Mouse (Mus musculus) myocyte (in vitro differentiated cells): ENCODE measurements around the gene Tmem131l.

Experiments used
- E2F4 ChIP-seq: IDR thresholded peaks from one replicate; pipeline ENCODE4 v1.6.1; 2011; ENCODE audit warnings: mild to moderate bottlenecking, control low read depth, moderate library complexity; ENCODE audit not compliant: insufficient read depth
- MAX ChIP-seq: IDR thresholded peaks from one replicate; pipeline ENCODE4 v1.6.1; 2011; ENCODE audit warnings: low read depth, mild to moderate bottlenecking, control low read depth
- MYOD1 ChIP-seq, 3 experiments: IDR thresholded peaks; one replicate each; pipeline ENCODE4 v1.6.1; 2011; ENCODE audit warnings: control low read depth in 2 of 3, low read depth in 2 of 3, mild to moderate bottlenecking in 2 of 3, moderate library complexity in 1 of 3; ENCODE audit not compliant: insufficient read length in 2 of 3, control insufficient read depth in 1 of 3
- MYOG ChIP-seq, 3 experiments: IDR thresholded peaks; one replicate each; pipeline ENCODE4 v1.6.1; 2011; ENCODE audit warnings: control low read depth in 2 of 3, low read depth in 2 of 3, mild to moderate bottlenecking in 2 of 3; ENCODE audit not compliant: insufficient read length in 2 of 3, control insufficient read depth in 1 of 3, insufficient read depth in 1 of 3
- POLR2A ChIP-seq: IDR thresholded peaks from one replicate; pipeline ENCODE4 v1.6.1; 2011; ENCODE audit warnings: low read depth, mild to moderate bottlenecking, control low read depth, moderate library complexity; ENCODE audit not compliant: insufficient read length

DNA sequence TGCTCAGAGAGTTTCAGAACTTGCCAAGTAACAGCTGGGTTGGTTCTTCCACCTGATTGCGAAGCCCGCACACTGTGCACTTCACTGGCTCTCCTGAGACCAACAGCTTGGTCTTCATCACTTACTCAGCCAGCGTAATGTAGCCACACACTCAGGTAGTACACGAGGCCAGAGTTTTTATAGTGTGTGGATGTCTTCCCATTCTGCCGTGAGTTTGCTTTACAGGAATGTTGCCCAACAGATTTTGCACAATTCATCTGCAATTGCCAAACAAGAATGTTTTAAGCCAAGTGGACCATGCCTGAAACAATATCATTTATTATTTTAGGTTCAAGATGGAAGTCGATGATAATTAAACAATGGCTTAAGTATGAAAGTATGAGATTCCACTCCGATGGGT lies 180.4 kb downstream of the Tmem131l start:
- TF ChIP-seq MYOD1 (IDR thresholded peaks at IDR 0.05; ENCODE audit: control insufficient read depth in 1 of 3, insufficient read length in 2 of 3, low read depth in 2 of 3) (no peak), MYOG (IDR thresholded peaks at IDR 0.05; ENCODE audit: control insufficient read depth in 1 of 3, insufficient read depth in 1 of 3, insufficient read length in 2 of 3, low read depth in 2 of 3) (no peak), E2F4 (no peak), MAX (no peak), POLR2A (no peak)
